Mouse (Mus musculus): ENCODE measurements around the gene Arpc4. TPM values are rescaled to one million over a fixed set of nuclear protein-coding genes. Genes with fewer than 3 reads are reported as not detected.

Arpc4 gene
- polyA plus RNA-seq, 1 experiment, result 14.9 TPM

DNA sequence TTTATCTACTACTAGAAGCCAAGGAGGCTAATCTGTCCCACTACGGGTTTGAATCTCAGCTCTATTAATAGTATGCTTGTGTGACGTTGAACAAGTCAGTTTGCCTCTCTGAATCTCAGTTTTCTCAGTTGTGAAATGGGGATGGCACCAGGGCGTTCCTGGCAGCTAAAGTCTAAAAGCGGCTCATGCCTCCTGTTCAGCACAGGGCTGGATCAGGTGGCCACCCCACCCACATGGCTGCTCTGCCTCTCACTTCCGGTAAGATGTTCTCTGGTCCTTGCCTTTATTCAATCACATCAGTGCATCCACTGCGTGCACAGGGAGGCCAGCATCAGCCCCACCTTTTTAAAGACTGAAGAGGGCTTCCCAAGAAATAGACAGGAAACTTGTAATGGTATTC is 27.6 kb downstream of the Arpc4 start:
- H3K4me3 ChIP-seq (replicated peaks), result no peak overlapping the region
- H3K27me3 ChIP-seq (ENCODE audit: control insufficient read depth), result no peaks in the 10 kb centered on the region
- TF ChIP-seq GATA1 (IDR thresholded peaks at IDR 0.05; ENCODE audit: low read length), result no peak
- no peak for TF ChIP-seq TAL1 (IDR thresholded peaks at IDR 0.05; ENCODE audit: low read length)
- peaks cover 3% of the 10 kb centered on the region for H3K36me3 ChIP-seq (ENCODE audit: control insufficient read depth)
- no peaks in the 10 kb centered on the region for H3K4me1 ChIP-seq (ENCODE audit: control insufficient read depth)
- no peaks in the 10 kb centered on the region for H3K9me3 ChIP-seq (ENCODE audit: control insufficient read depth, low read length)

DNA sequence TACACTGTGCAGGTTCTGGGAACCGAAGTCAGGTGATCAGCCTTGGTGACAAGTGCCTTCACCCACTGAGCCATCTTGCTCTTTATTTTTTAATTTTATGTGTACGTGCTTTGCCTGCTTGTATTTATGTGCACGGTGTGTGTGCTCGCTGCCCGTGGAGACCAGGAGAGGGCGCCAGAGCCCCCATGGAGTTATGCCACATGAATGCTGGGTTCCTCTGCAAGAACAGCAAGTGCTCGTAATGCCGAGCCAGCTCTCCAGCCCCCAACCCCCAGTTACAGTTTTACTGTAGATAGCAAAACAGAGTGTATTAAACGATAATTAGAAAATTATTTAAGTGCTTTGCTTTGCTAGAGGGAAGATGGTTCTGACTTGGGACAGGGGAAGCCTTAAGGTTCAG is 28.8 kb downstream of the Arpc4 start:
- Histone ChIP-seq H3K27me3 (ENCODE audit: control insufficient read depth) (no peaks in the 10 kb centered on the region), H3K9me3 (ENCODE audit: control insufficient read depth, low read length) (no peaks in the 10 kb centered on the region), H3K36me3 (ENCODE audit: control insufficient read depth) (peaks cover 3% of the 10 kb centered on the region), H3K4me3 (replicated peaks) (no peak overlapping the region), H3K4me1 (ENCODE audit: control insufficient read depth) (no peaks in the 10 kb centered on the region)
- no peak for TF ChIP-seq TAL1 (IDR thresholded peaks at IDR 0.05; ENCODE audit: low read length)
- TF ChIP-seq GATA1 (IDR thresholded peaks at IDR 0.05; ENCODE audit: low read length), result no peak

GRCm38 (mm10) chr6:113410001-113410400 is 32.1 kb downstream of the Arpc4 start:
- Histone ChIP-seq H3K4me3 (replicated peaks) (no peak overlapping the region), H3K36me3 (ENCODE audit: control insufficient read depth) (peaks cover 10% of the 10 kb centered on the region), H3K9me3 (ENCODE audit: control insufficient read depth, low read length) (no peaks in the 10 kb centered on the region), H3K4me1 (ENCODE audit: control insufficient read depth) (no peaks in the 10 kb centered on the region), H3K27me3 (ENCODE audit: control insufficient read depth) (no peaks in the 10 kb centered on the region)
- TF ChIP-seq GATA1 (IDR thresholded peaks at IDR 0.05; ENCODE audit: low read length) (no peak), TAL1 (IDR thresholded peaks at IDR 0.05; ENCODE audit: low read length) (no peak)

GRCm38 (mm10) chr6:113416416-113416815 is 38.5 kb downstream of the Arpc4 start:
- Histone ChIP-seq H3K27me3 (ENCODE audit: control insufficient read depth) (no peaks in the 10 kb centered on the region), H3K4me3 (replicated peaks) (no peak overlapping the region), H3K9me3 (ENCODE audit: control insufficient read depth, low read length) (no peaks in the 10 kb centered on the region), H3K36me3 (ENCODE audit: control insufficient read depth) (peaks cover 25% of the 10 kb centered on the region), H3K4me1 (ENCODE audit: control insufficient read depth) (peaks cover 31% of the 10 kb centered on the region)
- TF ChIP-seq TAL1 (IDR thresholded peaks at IDR 0.05; ENCODE audit: low read length) (no peak), GATA1 (IDR thresholded peaks at IDR 0.05; ENCODE audit: low read length) (no peak)

DNA sequence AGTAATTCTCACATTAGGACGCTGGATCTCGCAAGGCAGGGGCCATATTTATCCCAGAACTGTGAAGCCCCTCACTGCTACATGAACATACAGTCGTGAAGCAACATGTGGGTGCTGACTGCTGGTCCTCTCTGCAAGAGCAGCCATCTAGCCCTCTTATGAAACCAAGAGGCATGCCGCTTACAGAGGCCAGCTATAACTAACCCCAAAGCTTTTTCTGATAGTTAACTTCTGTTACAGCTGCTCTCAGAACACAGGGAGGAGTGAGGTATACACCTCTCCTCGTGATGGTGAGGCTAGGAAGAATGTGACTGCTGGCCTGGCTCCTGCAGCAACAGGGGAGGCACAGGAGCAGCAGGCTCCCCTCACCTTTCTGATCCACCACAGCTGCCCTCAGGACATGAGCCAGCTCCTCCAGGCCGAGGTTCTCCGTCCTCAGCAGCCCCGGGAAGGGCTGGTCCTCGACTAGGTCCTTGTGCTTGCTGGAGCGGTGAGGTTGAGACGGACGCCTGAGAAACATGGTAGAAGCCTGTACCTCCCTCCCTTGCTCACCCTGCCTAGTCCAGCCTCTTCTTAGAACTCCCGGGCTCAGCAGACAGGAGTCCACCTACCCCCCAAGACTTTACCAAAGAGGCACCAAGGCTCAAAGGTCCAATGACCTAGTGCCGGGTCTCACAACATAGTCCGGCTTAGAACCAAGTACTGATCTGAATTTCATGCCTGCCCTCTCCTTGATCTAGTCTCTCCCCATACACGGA is 40.7 kb downstream of the Arpc4 start:
- TF ChIP-seq TAL1 (IDR thresholded peaks at IDR 0.05; ENCODE audit: low read length) (no peak), GATA1 (IDR thresholded peaks at IDR 0.05; ENCODE audit: low read length) (no peak)
- Histone ChIP-seq H3K9me3 (ENCODE audit: control insufficient read depth, low read length) (no peaks in the 10 kb centered on the region), H3K27me3 (ENCODE audit: control insufficient read depth) (no peaks in the 10 kb centered on the region), H3K4me3 (replicated peaks) (peak overlapping the region; percentile 74), H3K36me3 (ENCODE audit: control insufficient read depth) (peaks cover 22% of the 10 kb centered on the region), H3K4me1 (ENCODE audit: control insufficient read depth) (peaks cover 32% of the 10 kb centered on the region)

DNA sequence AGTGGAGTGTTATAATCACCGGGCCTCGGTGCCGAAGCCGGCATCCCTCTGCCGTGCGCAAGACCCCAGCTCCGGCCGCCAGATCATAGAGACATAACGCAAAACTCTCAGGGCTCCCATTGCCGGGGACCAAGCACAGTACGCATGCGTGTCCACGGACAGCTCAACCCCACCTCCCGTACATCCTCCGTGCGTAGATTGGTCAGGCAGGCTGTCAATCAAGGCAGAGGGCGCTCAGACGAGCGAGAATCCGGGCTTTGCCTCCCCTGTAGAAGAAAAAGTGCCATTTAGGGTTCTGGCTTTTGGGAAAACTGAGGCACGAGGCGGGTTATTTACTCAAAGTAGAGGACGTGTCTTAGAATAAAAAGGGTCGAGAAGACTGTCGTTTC is 41.3 kb downstream of the Arpc4 start, which contains the start of gene Rpusd3:
TSS of gene Rpusd3 (minus strand) at position 142 of the 389 bp plus-strand sequence.
- H3K4me1 ChIP-seq (ENCODE audit: control insufficient read depth), result peaks cover 32% of the 10 kb centered on the region
- no peaks in the 10 kb centered on the region for H3K27me3 ChIP-seq (ENCODE audit: control insufficient read depth)
- H3K9me3 ChIP-seq (ENCODE audit: control insufficient read depth, low read length), result no peaks in the 10 kb centered on the region
- H3K36me3 ChIP-seq (ENCODE audit: control insufficient read depth), result peaks cover 22% of the 10 kb centered on the region
- H3K4me3 ChIP-seq (replicated peaks), result peak within 1 kb of the TSS; percentile 74
- TF ChIP-seq TAL1 (IDR thresholded peaks at IDR 0.05; ENCODE audit: low read length) (no peak), GATA1 (IDR thresholded peaks at IDR 0.05; ENCODE audit: low read length) (no peak)

DNA sequence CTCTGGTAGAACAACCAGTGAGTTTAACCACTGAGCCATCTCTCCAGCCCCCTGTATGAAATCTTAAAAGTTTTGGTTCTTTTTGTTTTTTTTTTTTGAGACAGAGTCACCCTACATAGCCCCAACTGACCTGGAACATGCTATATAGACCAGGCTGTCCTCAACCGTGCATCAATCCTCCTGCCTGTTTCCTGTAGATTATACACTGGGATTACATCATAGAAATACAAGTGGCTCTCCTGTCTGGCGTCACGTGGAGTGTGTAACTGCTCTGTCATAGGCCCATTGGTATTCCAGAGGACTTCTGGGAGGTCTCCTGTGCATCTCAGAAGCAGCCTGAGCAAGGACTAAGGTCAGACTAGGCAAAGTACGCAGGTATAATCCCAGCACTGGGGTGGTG is 45.1 kb downstream of the Arpc4 start:
- H3K4me1 ChIP-seq (ENCODE audit: control insufficient read depth), result peaks cover 23% of the 10 kb centered on the region
- H3K4me3 ChIP-seq (replicated peaks), result no peak overlapping the region
- no peak for TF ChIP-seq TAL1 (IDR thresholded peaks at IDR 0.05; ENCODE audit: low read length)
- no peak for TF ChIP-seq GATA1 (IDR thresholded peaks at IDR 0.05; ENCODE audit: low read length)
- peaks cover 3% of the 10 kb centered on the region; the same call in 1 of the 2 replicates for H3K27me3 ChIP-seq (ENCODE audit: control insufficient read depth)
- H3K36me3 ChIP-seq (ENCODE audit: control insufficient read depth), result no peaks in the 10 kb centered on the region
- H3K9me3 ChIP-seq (ENCODE audit: control insufficient read depth, low read length), result peaks cover 3% of the 10 kb centered on the region

GRCm38 (mm10) chr6:113424187-113424586 is 46.3 kb downstream of the Arpc4 start:
- TF ChIP-seq TAL1 (IDR thresholded peaks at IDR 0.05; ENCODE audit: low read length) (no peak), GATA1 (IDR thresholded peaks at IDR 0.05; ENCODE audit: low read length) (no peak)
- peaks cover 3% of the 10 kb centered on the region; the same call in 1 of the 2 replicates for H3K27me3 ChIP-seq (ENCODE audit: control insufficient read depth)
- H3K9me3 ChIP-seq (ENCODE audit: control insufficient read depth, low read length), result peaks cover 3% of the 10 kb centered on the region
- no peak overlapping the region for H3K4me3 ChIP-seq (replicated peaks)
- H3K4me1 ChIP-seq (ENCODE audit: control insufficient read depth), result peaks cover 15% of the 10 kb centered on the region
- H3K36me3 ChIP-seq (ENCODE audit: control insufficient read depth), result no peaks in the 10 kb centered on the region

- peaks cover 3% of the 10 kb centered on the region; the same call in 1 of the 2 replicates for H3K27me3 ChIP-seq (ENCODE audit: control insufficient read depth)
- H3K36me3 ChIP-seq (ENCODE audit: control insufficient read depth), result no peaks in the 10 kb centered on the region
- H3K9me3 ChIP-seq (ENCODE audit: control insufficient read depth, low read length), result peaks cover 3% of the 10 kb centered on the region
- no peaks in the 10 kb centered on the region for H3K4me1 ChIP-seq (ENCODE audit: control insufficient read depth)
- TF ChIP-seq TAL1 (IDR thresholded peaks at IDR 0.05; ENCODE audit: low read length), result no peak
- TF ChIP-seq GATA1 (IDR thresholded peaks at IDR 0.05; ENCODE audit: low read length), result no peak
- no peak overlapping the region for H3K4me3 ChIP-seq (replicated peaks)
Observed at GRCm38 (mm10) chr6:113426696-113427095, 48.8 kb downstream of the Arpc4 start.
